ENCODE assay signal across 14 mouse cellular contexts in genomic region chr5:125235398-125235797, GRCm38 (mm10). TPM values are rescaled to one million over a fixed set of nuclear protein-coding genes. Genes with fewer than 3 reads are reported as not detected.
DNase-seq lines count a peak whose midpoint lies in the region; ATAC-seq and TF ChIP-seq lines count a peak whose summit lies in the region.
"Had no signal": no experiment of that assay in that cellular context is flagged by ENCODE, and none has a peak within 500 bp of the region (broad histone marks: within the 10 kb centered on the region; RNA-seq: fewer than 3 reads in every experiment).

No protein-coding gene starts in this region.

- no peaks in the 10 kb centered on the region for H3K9me3 ChIP-seq in hindbrain, postnatal 0 days (ENCODE audit: low read length)
- no peaks in the 10 kb centered on the region for H3K9me3 ChIP-seq in hindbrain, embryonic 12.5 days (replicated peaks)
- no peaks in the 10 kb centered on the region for H3K9me3 ChIP-seq in lung, embryonic 14.5 days (ENCODE audit: low read depth, low read length)
- H3K9me3 ChIP-seq in E14TG2a.4 (ENCODE audit: low read length): no peaks in the 10 kb centered on the region
- H3K9me3 ChIP-seq: midbrain, embryonic 15.5 days had no signal

- H3K4me2 ChIP-seq in hindbrain, postnatal 0 days (ENCODE audit: low read depth, low read length): no peak overlapping the region
- H3K4me2 ChIP-seq in hindbrain, embryonic 12.5 days (replicated peaks): no peak overlapping the region
- no peak overlapping the region for H3K4me2 ChIP-seq in lung, embryonic 14.5 days
- H3K4me2 ChIP-seq: midbrain, embryonic 15.5 days had no signal

- no peak overlapping the region for H3K27ac ChIP-seq in hindbrain, postnatal 0 days
- no peak overlapping the region for H3K27ac ChIP-seq in hindbrain, embryonic 12.5 days
- H3K27ac ChIP-seq in lung, embryonic 14.5 days (ENCODE audit: low read depth): no peak overlapping the region
- H3K27ac ChIP-seq: midbrain, embryonic 15.5 days had no signal

- no peaks in the 10 kb centered on the region for H3K27me3 ChIP-seq in hindbrain, postnatal 0 days (ENCODE audit: insufficient read depth, low read length)
- no peaks in the 10 kb centered on the region for H3K27me3 ChIP-seq in hindbrain, embryonic 12.5 days
- no peaks in the 10 kb centered on the region for H3K27me3 ChIP-seq in lung, embryonic 14.5 days (ENCODE audit: insufficient read depth, low read length)
- 0 out of 2 replicates have a peak, but pooled peaks cover 3% of the 10 kb centered on the region for H3K27me3 ChIP-seq in E14TG2a.4 (ENCODE audit: insufficient read depth, low read length)
- H3K27me3 ChIP-seq: midbrain, embryonic 15.5 days had no signal

- 97% methylated on average over 3 of the region's 3 CpGs for WGBS in hindbrain, postnatal 0 days
- WGBS in hindbrain, embryonic 12.5 days: 89% methylated on average over 3 of the region's 3 CpGs
- WGBS in lung, embryonic 14.5 days: 92% methylated on average over 3 of the region's 3 CpGs
- WGBS in lung, adult 2 months: 96% methylated on average over 3 of the region's 3 CpGs

- no peak for TF ChIP-seq POLR2A in lung, adult 2 months (IDR thresholded peaks at IDR 0.05; ENCODE audit: borderline replicate concordance, extremely low read depth, low read depth, low read length)

- no peak for ATAC-seq in hindbrain, postnatal 0 days
- no peak for ATAC-seq in hindbrain, embryonic 12.5 days (ENCODE audit: low FRiP score)
- no peak for ATAC-seq in lung, embryonic 14.5 days (ENCODE audit: insufficient read depth)
- ATAC-seq: midbrain, embryonic 15.5 days had no signal

- no peak overlapping the region for H3K4me3 ChIP-seq in hindbrain, postnatal 0 days (ENCODE audit: low read length)
- no peak overlapping the region for H3K4me3 ChIP-seq in hindbrain, embryonic 12.5 days
- H3K4me3 ChIP-seq in lung, embryonic 14.5 days (ENCODE audit: low read depth, low read length): no peak overlapping the region
- H3K4me3 ChIP-seq in lung, adult 2 months (replicated peaks; ENCODE audit: extremely low read depth, low read depth, low read length): no peak overlapping the region
- no peak overlapping the region for H3K4me3 ChIP-seq in E14TG2a.4 (replicated peaks; ENCODE audit: low read length)
- H3K4me3 ChIP-seq: erythroblast, embryonic 14.5 days; midbrain, embryonic 15.5 days had no signal

- H3K9ac ChIP-seq in hindbrain, postnatal 0 days (replicated peaks; ENCODE audit: low read length): no peak overlapping the region
- H3K9ac ChIP-seq in hindbrain, embryonic 12.5 days: no peak overlapping the region
- H3K9ac ChIP-seq in lung, embryonic 14.5 days: no peak overlapping the region
- H3K9ac ChIP-seq: midbrain, embryonic 15.5 days had no signal

- H3K4me1 ChIP-seq in hindbrain, postnatal 0 days (ENCODE audit: insufficient read depth, low read length): no peaks in the 10 kb centered on the region
- H3K4me1 ChIP-seq in hindbrain, embryonic 12.5 days: peaks cover 7% of the 10 kb centered on the region
- H3K4me1 ChIP-seq in lung, embryonic 14.5 days (ENCODE audit: insufficient read depth): no peaks in the 10 kb centered on the region
- no peaks in the 10 kb centered on the region for H3K4me1 ChIP-seq in lung, adult 2 months (ENCODE audit: control insufficient read depth, insufficient read depth, low read length)
- peaks cover 28% of the 10 kb centered on the region for H3K4me1 ChIP-seq in E14TG2a.4 (replicated peaks; ENCODE audit: low read depth, low read length)

- H3K36me3 ChIP-seq in hindbrain, postnatal 0 days (ENCODE audit: insufficient read depth, low read length): no peaks in the 10 kb centered on the region
- no peaks in the 10 kb centered on the region for H3K36me3 ChIP-seq in hindbrain, embryonic 12.5 days
- H3K36me3 ChIP-seq in lung, embryonic 14.5 days (ENCODE audit: insufficient read depth): no peaks in the 10 kb centered on the region
- no peaks in the 10 kb centered on the region for H3K36me3 ChIP-seq in E14TG2a.4 (ENCODE audit: insufficient read depth, low read length)
- H3K36me3 ChIP-seq: midbrain, embryonic 15.5 days had no signal

- peak; percentile 36; the same call in 1 of the 2 replicates for TF ChIP-seq CTCF in hindbrain, postnatal 0 days (IDR thresholded peaks at IDR 0.05; ENCODE audit: low read depth)
- TF ChIP-seq CTCF in lung, embryonic 14.5 days (IDR thresholded peaks at IDR 0.05; ENCODE audit: low read depth): peak; percentile 45
- no peak for TF ChIP-seq CTCF in lung, adult 2 months (IDR thresholded peaks at IDR 0.05; ENCODE audit: insufficient read depth, low read length)
- TF ChIP-seq CTCF in E14TG2a.4 (conservative IDR thresholded peaks at IDR 0.05; ENCODE audit: low read length): peak; percentile 58

- DNase-seq in hindbrain, postnatal 0 days (ENCODE audit: low spot score): no peak
- peak; percentile 34 for DNase-seq in lung, embryonic 14.5 days
- no peak for DNase-seq in lung, adult 2 months
- peak; percentile 12 for DNase-seq in c-Kit-positive CD71-positive TER-119-positive erythroid progenitor cells, embryonic 14.5 days (ENCODE audit: low spot score)
- DNase-seq in adrenal gland, postnatal 36 days: no peak
- DNase-seq in cerebellum, adult 18-20 months: no peak
- DNase-seq: cerebellum, adult 9-10 months; kidney, adult 11 months; retina, postnatal 1 day; spleen, adult 18-20 months had no signal

RNA-seq across cellular contexts. Expression of gene Ncor2, which starts 56.4 kb away (rescaled TPM):
- total RNA-seq in hindbrain, postnatal 0 days (2014; rRNA removed): 35.4 and 37.5 TPM in 2 replicates
- 20.9 and 22.7 TPM in 2 replicates for polyA plus RNA-seq in hindbrain, postnatal 0 days (2015; fragmentation: Nextera tagmentation; extraction: Ambion mirVana)
- 30.2 and 31.0 TPM in 2 replicates for polyA plus RNA-seq in hindbrain, embryonic 12.5 days (2016; fragmentation: Nextera tagmentation; extraction: Ambion mirVana)
- polyA plus RNA-seq in lung, embryonic 14.5 days (2014; fragmentation: Nextera tagmentation; extraction: Ambion mirVana): 34.9 and 36.5 TPM in 2 replicates
- 65.5 and 78.9 TPM in 2 replicates for polyA plus RNA-seq in lung, adult 2 months (2012; rRNA removed)
- total RNA-seq in adrenal gland, postnatal 36 days (2021): 100 to 1,000 TPM; 217 to 310 TPM

Comparison
In these comparisons a context has a peak if more than half of its experiments do, and no peak if none do; other contexts are left out.
1. DNase-seq: peak in lung, embryonic 14.5 days (single experiment) and c-Kit-positive CD71-positive TER-119-positive erythroid progenitor cells, embryonic 14.5 days (single experiment); none in hindbrain, postnatal 0 days (single experiment), lung, adult 2 months (single experiment), adrenal gland, postnatal 36 days (0 of 2) and cerebellum, adult 18-20 months (0 of 2).